Mouse (Mus musculus) hindbrain, embryonic 11.5 days (tissue): ENCODE measurements around the gene Pars2. TPM values are rescaled to one million over a fixed set of nuclear protein-coding genes. Genes with fewer than 3 reads are reported as not detected.

Experiments
- ATAC-seq: fragments of 200-750 bp; cut with Nextera tagmentation; 2 replicates; pipeline ENCODE4 v1.8.0; 2017; ENCODE audit warnings: mild to moderate bottlenecking, moderate TSS enrichment, moderate library complexity; ENCODE audit not compliant: low FRiP score
- DNase-seq: peaks from one replicate; pipeline ENCODE4 v3.0.0-alpha.2; 2015; ENCODE audit warnings: low spot score
- H3K27ac ChIP-seq: fragments of 300-500 bp; sonication (generic); 2 replicates; pipeline ENCODE4 v1.5.1; 2014; ENCODE audit warnings: mild to moderate bottlenecking, low read depth, low read length
- H3K27me3 ChIP-seq: fragments of 300-500 bp; sonication (generic); 2 replicates; pipeline ENCODE4 v1.6.1; 2014; ENCODE audit warnings: mild to moderate bottlenecking, low read length, moderate library complexity, mixed read lengths; ENCODE audit not compliant: control insufficient read depth, insufficient read depth
- H3K36me3 ChIP-seq: fragments of 300-500 bp; sonication (generic); 2 replicates; pipeline ENCODE4 v1.6.1; 2014; ENCODE audit warnings: mild to moderate bottlenecking, low read length, moderate library complexity, mixed read lengths; ENCODE audit not compliant: control insufficient read depth, insufficient read depth
- H3K4me1 ChIP-seq: fragments of 300-500 bp; sonication (generic); replicated peaks from 2 replicates; pipeline ENCODE4 v1.6.1; 2014; ENCODE audit warnings: low read length, mixed read lengths; ENCODE audit not compliant: control insufficient read depth, insufficient read depth
- H3K4me2 ChIP-seq: fragments of 300-500 bp; sonication (generic); replicated peaks from 2 replicates; pipeline ENCODE4 v1.6.1; 2014; ENCODE audit warnings: mild to moderate bottlenecking, low read depth, low read length
- H3K4me3 ChIP-seq: fragments of 300-500 bp; sonication (generic); 2 replicates; pipeline ENCODE4 v1.5.1; 2014; ENCODE audit warnings: low read depth, low read length
- H3K9ac ChIP-seq: fragments of 300-500 bp; sonication (generic); 2 replicates; pipeline ENCODE4 v1.6.1; 2014; ENCODE audit warnings: low read depth, low read length
- H3K9me3 ChIP-seq: fragments of 300-500 bp; sonication (generic); 2 replicates; pipeline ENCODE4 v1.6.1; 2016; ENCODE audit warnings: low read length; ENCODE audit not compliant: control insufficient read depth
- WGBS: fragments of 180-500 bp; shearing (Covaris S2); extraction: QIAGEN DNeasy Blood & Tissue Kit; methylation state at CpG from one replicate; pipeline ENCODE4 v1.1.7; 2014; 5-methylcytosine and 5-hydroxymethylcytosine counted together
- polyA plus RNA-seq: library from polyadenylated mRNA; unstranded; fragments of >200 nt; fragmentation: Nextera tagmentation; extraction: Ambion mirVana; gene quantifications from 2 replicates; pipeline ENCODE4 v1.2.1, GENCODE M21; 2014

Gene Pars2
- polyA plus RNA-seq, 1 experiment from 2014 or later: 9.6 TPM

DNA sequence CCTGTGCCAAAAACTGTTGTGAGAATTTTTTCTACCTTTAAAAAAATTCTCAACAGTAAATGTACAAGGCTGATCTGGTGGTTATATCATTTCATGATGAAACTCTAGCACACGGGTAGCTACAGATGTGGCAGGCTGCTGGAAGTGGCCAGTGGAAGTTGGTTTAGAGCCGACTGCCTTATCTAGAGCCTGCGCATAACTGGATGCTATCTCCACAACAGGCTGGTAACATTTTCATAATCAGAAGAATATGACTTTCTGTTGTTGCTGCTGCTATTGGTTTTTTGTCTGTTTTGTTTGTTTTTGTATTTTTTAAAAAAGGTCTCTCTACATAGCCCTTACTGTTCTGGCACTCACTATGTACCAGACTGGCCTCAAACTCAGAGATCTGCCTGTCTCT is 1.7 kb downstream of the Pars2 start:
- Histone ChIP-seq H3K4me3 (no peak overlapping the region), H3K27ac (no peak overlapping the region), H3K9ac (no peak overlapping the region), H3K4me2 (no peak overlapping the region), H3K9me3 (no peaks in the 10 kb centered on the region), H3K36me3 (0 out of 2 replicates have a peak, but pooled peaks cover 3% of the 10 kb centered on the region), H3K27me3 (no peaks in the 10 kb centered on the region), H3K4me1 (peaks cover 4% of the 10 kb centered on the region; the same call in 1 of the 2 replicates)
- 90% methylated on average over 3 of the region's 3 CpGs for WGBS
- no peak for ATAC-seq
- DNase-seq: no peak

DNA sequence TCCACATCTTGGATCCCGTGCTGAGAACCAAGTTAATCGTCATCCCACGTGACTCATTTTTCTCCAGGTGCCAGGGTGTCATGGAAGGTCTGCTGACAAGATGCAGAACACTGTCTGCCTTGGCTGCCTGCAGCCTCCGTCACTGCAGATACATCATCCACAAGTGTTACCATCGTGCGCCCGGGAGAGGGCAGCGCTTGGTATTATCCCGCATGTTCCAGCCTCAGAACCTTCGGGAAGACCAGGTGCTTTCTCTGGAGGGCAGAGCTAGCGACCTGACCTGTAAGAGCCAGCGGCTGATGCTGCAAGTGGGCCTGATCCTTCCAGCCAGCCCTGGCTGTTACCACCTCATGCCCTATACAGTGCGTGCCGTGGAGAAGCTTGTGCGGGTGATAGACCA is 2.2 kb downstream of the Pars2 start:
- Histone ChIP-seq H3K4me3 (no peak overlapping the region), H3K27ac (no peak overlapping the region), H3K27me3 (no peaks in the 10 kb centered on the region), H3K9me3 (no peaks in the 10 kb centered on the region), H3K9ac (no peak overlapping the region), H3K4me1 (peaks cover 4% of the 10 kb centered on the region; the same call in 1 of the 2 replicates), H3K36me3 (0 out of 2 replicates have a peak, but pooled peaks cover 3% of the 10 kb centered on the region), H3K4me2 (no peak overlapping the region)
- 95% methylated on average over 15 of the region's 15 CpGs for WGBS
- DNase-seq (no peak), ATAC-seq (no peak)

DNA sequence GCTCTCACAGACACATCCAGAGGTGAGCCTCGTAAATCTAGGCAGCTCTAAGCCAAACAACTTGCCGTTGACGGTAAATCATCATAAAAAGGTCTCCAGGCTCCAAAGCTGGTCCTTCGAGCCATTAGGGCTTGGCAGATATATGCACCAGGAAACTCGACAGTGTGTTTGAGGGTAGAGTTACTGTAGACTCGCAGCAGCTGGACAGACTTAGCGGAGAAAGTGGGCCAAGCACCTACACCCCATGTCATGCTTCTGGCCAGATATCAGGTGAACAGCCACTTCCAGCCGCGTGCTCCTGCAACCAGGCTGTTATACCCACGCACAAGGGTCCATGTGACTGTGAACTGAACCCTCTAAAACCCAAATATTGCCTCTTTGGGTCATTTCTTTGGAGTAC is 4.8 kb downstream of the Pars2 start:
- 94% methylated on average over 10 of the region's 10 CpGs for WGBS
- ATAC-seq: no peak
- Histone ChIP-seq H3K9ac (no peak overlapping the region), H3K9me3 (no peaks in the 10 kb centered on the region), H3K27ac (no peak overlapping the region), H3K4me2 (no peak overlapping the region), H3K27me3 (no peaks in the 10 kb centered on the region), H3K36me3 (0 out of 2 replicates have a peak, but pooled peaks cover 7% of the 10 kb centered on the region), H3K4me3 (no peak overlapping the region), H3K4me1 (peaks cover 4% of the 10 kb centered on the region; the same call in 1 of the 2 replicates)
- DNase-seq: no peak

DNA sequence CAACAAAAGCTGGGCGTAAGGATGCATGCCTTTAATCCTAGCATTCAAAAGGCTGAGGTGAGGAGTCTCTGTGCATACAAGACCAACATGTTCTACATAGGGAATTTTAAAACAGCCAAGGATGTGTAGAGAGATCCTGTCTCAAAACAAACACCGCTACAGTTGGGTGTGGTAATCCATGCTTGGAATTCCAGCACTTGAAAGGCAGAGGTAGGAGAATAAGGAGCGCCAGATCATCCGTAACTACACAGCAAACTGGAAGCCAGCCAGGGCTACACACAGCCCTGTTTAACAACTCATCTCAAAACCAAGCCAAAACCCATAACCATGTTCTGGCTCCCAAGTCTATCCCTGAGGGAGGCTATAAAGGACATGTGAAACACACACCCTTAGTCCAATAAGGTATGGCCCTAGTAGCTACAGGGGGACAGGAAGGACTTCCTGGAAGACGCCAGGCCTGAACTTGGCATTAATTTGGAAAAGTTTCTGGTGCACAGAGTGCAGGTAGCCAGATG is 13.1 kb downstream of the Pars2 start:
- DNase-seq (no peak), ATAC-seq (no peak)
- H3K4me3 ChIP-seq: no peak overlapping the region
- no peaks in the 10 kb centered on the region for H3K27me3 ChIP-seq
- H3K4me1 ChIP-seq: no peaks in the 10 kb centered on the region
- no peak overlapping the region for H3K27ac ChIP-seq
- no peak overlapping the region for H3K9ac ChIP-seq
- H3K9me3 ChIP-seq: no peaks in the 10 kb centered on the region
- 90% methylated on average over 5 of the region's 5 CpGs for WGBS
- peaks cover 19% of the 10 kb centered on the region; the same call in 1 of the 2 replicates for H3K36me3 ChIP-seq
- H3K4me2 ChIP-seq: no peak overlapping the region

DNA sequence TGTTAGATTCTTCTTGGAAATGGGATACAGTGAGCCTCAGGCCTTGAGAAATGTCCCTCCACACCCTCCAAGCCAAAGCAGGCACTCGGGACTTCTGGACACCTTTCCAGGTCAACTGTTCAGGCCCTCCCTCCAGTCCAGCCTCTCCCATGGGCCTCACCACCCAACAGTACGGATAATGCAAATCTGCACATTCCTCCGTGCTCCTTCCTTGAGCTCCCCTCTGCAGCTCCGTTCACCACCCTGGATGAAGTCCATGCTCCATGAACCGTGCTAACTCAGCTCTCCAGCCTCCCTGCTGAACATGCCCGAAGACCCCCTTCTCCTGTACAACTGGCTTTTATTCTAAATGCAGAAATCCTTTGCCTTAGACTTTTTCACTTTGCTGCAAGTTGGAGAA is 13.8 kb downstream of the Pars2 start:
- Histone ChIP-seq H3K36me3 (peaks cover 21% of the 10 kb centered on the region), H3K4me3 (no peak overlapping the region), H3K27ac (no peak overlapping the region), H3K27me3 (no peaks in the 10 kb centered on the region), H3K9me3 (no peaks in the 10 kb centered on the region), H3K9ac (no peak overlapping the region), H3K4me2 (no peak overlapping the region), H3K4me1 (no peaks in the 10 kb centered on the region)
- no peak for DNase-seq
- no peak for ATAC-seq
- 92% methylated on average over 6 of the region's 6 CpGs for WGBS

DNA sequence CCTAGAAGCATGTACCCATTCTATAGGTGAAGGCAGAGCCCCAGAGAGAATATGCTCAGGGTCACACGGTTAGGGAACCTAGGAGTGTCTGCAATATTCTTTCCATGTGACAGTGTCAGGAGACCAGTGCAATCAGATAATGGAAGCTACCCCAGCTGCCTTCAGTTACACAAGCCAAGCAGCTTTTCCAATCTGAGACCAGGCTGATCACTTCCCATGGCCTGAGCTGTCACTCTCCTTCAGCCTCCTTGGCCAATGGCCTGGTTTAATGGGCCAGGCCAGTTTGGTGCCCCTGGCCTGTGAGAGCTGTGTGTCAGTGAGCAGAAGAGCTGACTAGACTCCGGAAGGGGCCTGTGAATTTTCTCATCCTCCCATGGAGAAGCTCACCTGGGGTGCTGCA is 14.4 kb downstream of the Pars2 start:
- Histone ChIP-seq H3K27ac (no peak overlapping the region), H3K4me2 (no peak overlapping the region), H3K9ac (no peak overlapping the region), H3K9me3 (no peaks in the 10 kb centered on the region), H3K4me1 (no peaks in the 10 kb centered on the region), H3K4me3 (no peak overlapping the region), H3K36me3 (peaks cover 18% of the 10 kb centered on the region), H3K27me3 (no peaks in the 10 kb centered on the region)
- DNase-seq: no peak
- WGBS: 90% methylated on average over 2 of the region's 2 CpGs
- ATAC-seq: no peak

DNA sequence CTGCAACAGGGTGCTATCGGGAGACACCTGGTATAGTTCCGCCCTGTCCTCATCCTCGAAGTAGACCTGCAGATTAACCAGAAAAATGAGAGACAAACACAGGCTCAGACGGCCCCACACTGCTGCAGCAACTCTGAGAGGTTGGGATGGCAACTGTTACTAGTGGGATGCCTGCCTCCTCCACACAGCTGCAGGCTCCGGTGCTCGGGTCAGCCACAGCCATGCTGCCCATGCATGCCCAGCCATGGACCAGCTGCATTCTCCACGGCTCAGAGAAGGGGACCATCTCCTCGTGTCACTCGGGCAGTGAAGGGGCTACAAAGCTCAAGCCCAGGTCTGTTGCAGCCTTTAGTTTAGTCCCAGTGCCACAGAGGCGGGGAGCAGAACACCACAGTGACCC is 14.8 kb downstream of the Pars2 start:
- 91% methylated on average over 10 of the region's 10 CpGs for WGBS

DNA sequence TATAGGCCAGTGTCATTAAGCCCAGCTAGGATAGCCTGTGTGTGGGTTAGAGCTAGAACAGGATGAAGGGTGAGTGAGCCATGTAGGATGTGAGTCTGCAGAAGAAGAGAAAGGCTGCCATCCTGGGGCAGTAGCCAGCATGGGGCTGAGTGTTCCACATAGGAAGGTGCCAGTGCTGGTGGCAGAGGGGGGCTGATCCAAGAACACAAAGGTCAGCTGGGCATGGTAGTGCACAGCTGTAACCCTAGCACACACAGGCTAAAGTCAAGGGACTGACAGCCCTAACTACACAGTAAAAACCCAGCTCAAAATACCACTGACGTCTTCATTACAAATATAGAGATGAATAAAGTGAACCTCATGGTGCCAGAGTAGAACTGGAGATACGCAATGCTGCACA is 15.7 kb downstream of the Pars2 start:
- Histone ChIP-seq H3K4me2 (no peak overlapping the region), H3K4me3 (no peak overlapping the region), H3K36me3 (peaks cover 22% of the 10 kb centered on the region), H3K27me3 (no peaks in the 10 kb centered on the region), H3K4me1 (no peaks in the 10 kb centered on the region), H3K9me3 (no peaks in the 10 kb centered on the region), H3K27ac (no peak overlapping the region), H3K9ac (no peak overlapping the region)
- ATAC-seq (no peak), DNase-seq (no peak)
- WGBS: 94% methylated on average over 2 of the region's 2 CpGs

More for the DNA sequence above, 14.8 kb downstream of the Pars2 start:
- no peak for ATAC-seq
- no peak for DNase-seq
- Histone ChIP-seq H3K4me1 (no peaks in the 10 kb centered on the region), H3K27me3 (no peaks in the 10 kb centered on the region), H3K36me3 (peaks cover 20% of the 10 kb centered on the region), H3K9ac (no peak overlapping the region), H3K4me2 (no peak overlapping the region), H3K9me3 (no peaks in the 10 kb centered on the region), H3K4me3 (no peak overlapping the region), H3K27ac (no peak overlapping the region)

DNA sequence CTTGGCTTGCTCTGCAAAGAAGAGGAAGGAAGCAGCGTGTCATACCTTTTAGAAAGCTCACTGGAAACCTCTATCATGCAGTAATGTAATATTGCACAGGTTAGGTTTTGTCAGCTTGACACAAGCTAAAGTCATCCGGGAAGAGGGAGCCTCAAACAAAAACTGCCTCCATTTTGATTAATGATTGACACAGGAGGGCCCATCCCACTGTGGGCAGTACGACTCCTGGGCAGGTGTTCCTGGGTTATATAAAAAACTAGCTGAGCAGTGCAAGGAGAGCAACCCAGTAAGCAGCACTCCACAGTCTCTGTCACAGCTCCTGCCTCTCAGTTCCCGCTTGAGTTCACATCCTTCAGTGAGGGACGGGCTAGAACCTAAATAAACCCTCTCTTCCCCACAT is 25.9 kb downstream of the Pars2 start:
- Histone ChIP-seq H3K4me3 (no peak overlapping the region), H3K4me1 (0 out of 2 replicates have a peak, but pooled peaks cover 2% of the 10 kb centered on the region), H3K27ac (no peak overlapping the region), H3K9me3 (no peaks in the 10 kb centered on the region), H3K9ac (no peak overlapping the region), H3K4me2 (no peak overlapping the region), H3K36me3 (no peaks in the 10 kb centered on the region; the same call in none of the 2 replicates), H3K27me3 (no peaks in the 10 kb centered on the region)
- DNase-seq: no peak
- WGBS: 89% methylated on average over 5 of the region's 5 CpGs
- ATAC-seq: no peak
